Mouse (Mus musculus) granulocyte monocyte progenitor cell, adult 5-6 weeks (primary cell): ENCODE measurements around the gene Prss45. TPM values are rescaled to one million over a fixed set of nuclear protein-coding genes. Genes with fewer than 3 reads are reported as not detected.

ENCODE experiments used
- total RNA-seq, 2 experiments: library from RNA; stranded (forward) in 1 of 2; stranded (reverse) in 1 of 2; fragments of 200-712, 200-1000 nt in 1 of 2; fragments of >200 nt in 1 of 2; fragmentation: Nextera tagmentation in 1 of 2; gene quantifications; 2 replicates each; pipeline ENCODE4 v1.2.3; 2014 to 2017

Gene Prss45
- total RNA-seq, 2 experiments from 2014 or later: not detected

Other genes with a start within 250 kb of the Prss45 start
- 4.4 and 4.5 TPM in 2 replicates for gene Nradd, start 210.1 kb upstream of the Prss45 start, total RNA-seq (2014; fragmentation: Nextera tagmentation)
- 0.99 and 4.7 TPM in 2 replicates for gene Nradd, start 210.1 kb upstream of the Prss45 start, total RNA-seq (2017)
- 37.5 and 49.2 TPM in 2 replicates for gene Nbeal2, start 180.4 kb upstream of the Prss45 start, total RNA-seq (2014; fragmentation: Nextera tagmentation)
- gene Nbeal2, start 180.4 kb upstream of the Prss45 start, total RNA-seq (2017): 11.0 and 13.9 TPM in 2 replicates
- gene Ccdc12, start 178.1 kb upstream of the Prss45 start, total RNA-seq (2014; fragmentation: Nextera tagmentation): 149 TPM in 2 replicates
- gene Ccdc12, start 178.1 kb upstream of the Prss45 start, total RNA-seq (2017): 98.5 and 104 TPM in 2 replicates
- not detected in 2 replicates for gene Myl3, start 92.7 kb upstream of the Prss45 start, total RNA-seq (2014; fragmentation: Nextera tagmentation)
- gene Myl3, start 92.7 kb upstream of the Prss45 start, total RNA-seq (2017): not detected in 2 replicates
- 1.2 TPM in 1 of 2 replicates, not detected in the other for gene Pth1r, start 87.4 kb upstream of the Prss45 start, total RNA-seq (2014; fragmentation: Nextera tagmentation)
- 0.10 and 2.5 TPM in 2 replicates for gene Pth1r, start 87.4 kb upstream of the Prss45 start, total RNA-seq (2017)
- not detected in 2 replicates for gene Prss42, start 36.4 kb upstream of the Prss45 start, total RNA-seq (2014; fragmentation: Nextera tagmentation)
- not detected in 2 replicates for gene Prss42, start 36.4 kb upstream of the Prss45 start, total RNA-seq (2017)
- gene Prss44, start 20.6 kb upstream of the Prss45 start, total RNA-seq (2014; fragmentation: Nextera tagmentation): not detected in 2 replicates
- not detected in 2 replicates for gene Prss44, start 20.6 kb upstream of the Prss45 start, total RNA-seq (2017)
- not detected in 2 replicates for gene Prss43, start 7.9 kb upstream of the Prss45 start, total RNA-seq (2014; fragmentation: Nextera tagmentation)
- gene Prss43, start 7.9 kb upstream of the Prss45 start, total RNA-seq (2017): not detected in 2 replicates
- not detected in 2 replicates for gene Prss46, start 9.9 kb downstream of the Prss45 start, total RNA-seq (2014; fragmentation: Nextera tagmentation)
- gene Prss46, start 9.9 kb downstream of the Prss45 start, total RNA-seq (2017): not detected in 2 replicates
- not detected in 2 replicates for gene Prss50, start 23.4 kb downstream of the Prss45 start, total RNA-seq (2014; fragmentation: Nextera tagmentation)
- not detected in 2 replicates for gene Prss50, start 23.4 kb downstream of the Prss45 start, total RNA-seq (2017)
- gene Als2cl, start 45.3 kb downstream of the Prss45 start, total RNA-seq (2014; fragmentation: Nextera tagmentation): 0.41 TPM in 1 of 2 replicates, not detected in the other
- 0.04 TPM in 1 of 2 replicates, not detected in the other for gene Als2cl, start 45.3 kb downstream of the Prss45 start, total RNA-seq (2017)
- not detected in 2 replicates for gene Tmie, start 45.5 kb downstream of the Prss45 start, total RNA-seq (2014; fragmentation: Nextera tagmentation)
- not detected in 2 replicates for gene Tmie, start 45.5 kb downstream of the Prss45 start, total RNA-seq (2017)
- not detected in 2 replicates for gene Fam240a, start 82.3 kb downstream of the Prss45 start, total RNA-seq (2014; fragmentation: Nextera tagmentation)
- not detected in 2 replicates for gene Fam240a, start 82.3 kb downstream of the Prss45 start, total RNA-seq (2017)
- gene Tdgf1, start 111.6 kb downstream of the Prss45 start, total RNA-seq (2014; fragmentation: Nextera tagmentation): not detected in 2 replicates
- not detected in 2 replicates for gene Tdgf1, start 111.6 kb downstream of the Prss45 start, total RNA-seq (2017)
- not detected in 2 replicates for gene Lrrc2, start 117.0 kb downstream of the Prss45 start, total RNA-seq (2014; fragmentation: Nextera tagmentation)
- gene Lrrc2, start 117.0 kb downstream of the Prss45 start, total RNA-seq (2017): 0.21 TPM in 1 of 2 replicates, not detected in the other
- not detected in 2 replicates for gene Rtp3, start 156.0 kb downstream of the Prss45 start, total RNA-seq (2014; fragmentation: Nextera tagmentation)
- not detected in 2 replicates for gene Rtp3, start 156.0 kb downstream of the Prss45 start, total RNA-seq (2017)
- 32.3 TPM in 1 of 2 replicates, not detected in the other for gene Ltf, start 184.7 kb downstream of the Prss45 start, total RNA-seq (2014; fragmentation: Nextera tagmentation)
- 99.6 and 152 TPM in 2 replicates for gene Ltf, start 184.7 kb downstream of the Prss45 start, total RNA-seq (2017)
- gene Ccrl2, start 222.9 kb downstream of the Prss45 start, total RNA-seq (2014; fragmentation: Nextera tagmentation): 3.7 TPM in 1 of 2 replicates, not detected in the other
- gene Ccrl2, start 222.9 kb downstream of the Prss45 start, total RNA-seq (2017): 6.5 and 8.8 TPM in 2 replicates